Mouse (Mus musculus) neural tube, embryonic 14.5 days (tissue): ENCODE data around the gene Adamts13. TPM values are rescaled to one million over a fixed set of nuclear protein-coding genes. Genes with fewer than 3 reads are reported as not detected.

ENCODE experiments used
- ATAC-seq: fragments of 200-750 bp; cut with Nextera tagmentation; 2 replicates; pipeline ENCODE4 v1.8.0; 2017; ENCODE audit warnings: low read depth, mild to moderate bottlenecking, moderate TSS enrichment, moderate library complexity
- H3K27ac ChIP-seq: fragments of 300-500 bp; sonication (generic); 2 replicates; pipeline ENCODE4 v1.5.1; 2014; ENCODE audit warnings: low read depth, mild to moderate bottlenecking, control low read depth, low read length, moderate library complexity, mixed read lengths
- H3K27me3 ChIP-seq: fragments of 300-500 bp; sonication (generic); 2 replicates; pipeline ENCODE4 v1.6.1; 2014; ENCODE audit warnings: low read length; ENCODE audit not compliant: control insufficient read depth, insufficient read depth
- H3K36me3 ChIP-seq: fragments of 300-500 bp; sonication (generic); 2 replicates; pipeline ENCODE4 v1.6.1; 2014; ENCODE audit warnings: low read length, mixed read lengths; ENCODE audit not compliant: control insufficient read depth, insufficient read depth
- H3K4me1 ChIP-seq: fragments of 300-500 bp; sonication (generic); 2 replicates; pipeline ENCODE4 v1.6.1; 2014; ENCODE audit warnings: low read length; ENCODE audit not compliant: control insufficient read depth, insufficient read depth
- H3K4me2 ChIP-seq: fragments of 300-500 bp; sonication (generic); 2 replicates; pipeline ENCODE4 v1.6.1; 2014; ENCODE audit warnings: mild to moderate bottlenecking, low read depth, low read length, control low read depth
- H3K4me3 ChIP-seq: fragments of 300-500 bp; sonication (generic); 2 replicates; pipeline ENCODE4 v1.5.1; 2014; ENCODE audit warnings: low read depth, low read length, control low read depth, mixed read lengths
- H3K9ac ChIP-seq: fragments of 300-500 bp; sonication (generic); replicated peaks from 2 replicates; pipeline ENCODE4 v1.6.1; 2014; ENCODE audit warnings: low read depth, mild to moderate bottlenecking, control low read depth, low read length, mixed read lengths
- H3K9me3 ChIP-seq: fragments of 300-500 bp; sonication (generic); 2 replicates; pipeline ENCODE4 v1.6.1; 2016; ENCODE audit warnings: low read length; ENCODE audit not compliant: control insufficient read depth
- WGBS: fragments of 180-500 bp; shearing (Covaris S2); extraction: QIAGEN DNeasy Blood & Tissue Kit; methylation state at CpG from one replicate; pipeline ENCODE4 v1.1.7; 2014; 5-methylcytosine and 5-hydroxymethylcytosine counted together
- polyA plus RNA-seq: library from polyadenylated mRNA; unstranded; fragments of >200 nt; fragmentation: Nextera tagmentation; extraction: Ambion mirVana; gene quantifications from 2 replicates; pipeline ENCODE4 v1.2.1, GENCODE M21; 2014

Adamts13 gene
- polyA plus RNA-seq, 1 experiment from 2014 or later = not detected

GRCm38 (mm10) chr2:26963923-26964723 lies 9.1 kb upstream of the Adamts13 start, which contains the start of gene Rexo4:
TSS of gene Rexo4 (minus strand) at chr2:26964386.
- WGBS = under 1% methylated on average over 50 of the region's 50 CpGs
- H3K27me3 ChIP-seq = no peaks in the 10 kb centered on the region
- peak within 1 kb of the TSS; percentile 72 for H3K9ac ChIP-seq
- peaks cover 18% of the 10 kb centered on the region for H3K4me1 ChIP-seq
- H3K27ac ChIP-seq = peak within 1 kb of the TSS; percentile 97
- H3K4me3 ChIP-seq = peak within 1 kb of the TSS; percentile 75
- H3K4me2 ChIP-seq = peak within 1 kb of the TSS; percentile 55
- no peaks in the 10 kb centered on the region for H3K9me3 ChIP-seq
- ATAC-seq = peak; percentile 97
- peaks cover 9% of the 10 kb centered on the region; the same call in 1 of the 2 replicates for H3K36me3 ChIP-seq

GRCm38 (mm10) chr2:26964724-26965370 lies 8.4 kb upstream of the Adamts13 start:
- Histone ChIP-seq H3K36me3 (peaks cover 5% of the 10 kb centered on the region; the same call in 1 of the 2 replicates), H3K4me1 (peaks cover 18% of the 10 kb centered on the region), H3K4me2 (peak overlapping the region; percentile 55), H3K4me3 (peak overlapping the region; percentile 75), H3K27ac (peak overlapping the region; percentile 97), H3K9me3 (no peaks in the 10 kb centered on the region), H3K9ac (peak overlapping the region; percentile 72), H3K27me3 (no peaks in the 10 kb centered on the region)
- whole genome bisulfite sequencing = 22% methylated on average over 14 of the region's 14 CpGs
- ATAC-seq = no peak; the same call in 1 of the 2 replicates

GRCm38 (mm10) chr2:26967262-26967661 lies 6.0 kb upstream of the Adamts13 start:
- H3K4me3 ChIP-seq = no peak overlapping the region
- peaks cover 11% of the 10 kb centered on the region for H3K4me1 ChIP-seq
- H3K4me2 ChIP-seq = no peak overlapping the region
- no peak overlapping the region for H3K9ac ChIP-seq
- no peaks in the 10 kb centered on the region for H3K36me3 ChIP-seq
- no peaks in the 10 kb centered on the region for H3K27me3 ChIP-seq
- WGBS = 77% methylated on average over 2 of the region's 2 CpGs
- H3K27ac ChIP-seq = no peak overlapping the region
- no peaks in the 10 kb centered on the region for H3K9me3 ChIP-seq
- ATAC-seq = no peak

DNA sequence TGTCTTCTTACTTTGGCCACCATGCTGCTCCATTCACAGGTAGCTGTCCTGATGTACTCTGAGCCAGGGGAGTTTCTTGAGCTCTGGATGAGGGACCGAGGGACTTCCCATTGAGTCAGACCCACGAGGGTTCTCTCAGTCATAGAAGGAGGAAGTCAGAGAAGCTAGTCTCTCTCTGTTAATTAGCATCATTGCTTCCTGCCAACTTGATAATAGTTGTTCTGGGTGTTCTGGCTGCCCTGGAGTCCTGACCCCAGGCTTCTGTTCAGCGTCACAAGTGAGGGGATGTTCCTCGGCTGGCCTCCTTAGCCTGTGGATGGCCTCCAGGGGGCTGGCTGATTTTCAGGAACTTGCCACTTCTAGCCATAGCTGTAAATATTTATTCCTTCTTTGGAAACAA lies 744 bp downstream of the Adamts13 start:
- H3K4me2 ChIP-seq = no peak overlapping the region
- no peak for ATAC-seq
- 62% methylated on average over 4 of the region's 4 CpGs for WGBS
- no peak overlapping the region for H3K4me3 ChIP-seq
- no peak overlapping the region for H3K27ac ChIP-seq
- H3K9me3 ChIP-seq = no peaks in the 10 kb centered on the region
- H3K9ac ChIP-seq = no peak overlapping the region
- H3K36me3 ChIP-seq = no peaks in the 10 kb centered on the region
- H3K4me1 ChIP-seq = no peaks in the 10 kb centered on the region
- no peaks in the 10 kb centered on the region for H3K27me3 ChIP-seq

DNA sequence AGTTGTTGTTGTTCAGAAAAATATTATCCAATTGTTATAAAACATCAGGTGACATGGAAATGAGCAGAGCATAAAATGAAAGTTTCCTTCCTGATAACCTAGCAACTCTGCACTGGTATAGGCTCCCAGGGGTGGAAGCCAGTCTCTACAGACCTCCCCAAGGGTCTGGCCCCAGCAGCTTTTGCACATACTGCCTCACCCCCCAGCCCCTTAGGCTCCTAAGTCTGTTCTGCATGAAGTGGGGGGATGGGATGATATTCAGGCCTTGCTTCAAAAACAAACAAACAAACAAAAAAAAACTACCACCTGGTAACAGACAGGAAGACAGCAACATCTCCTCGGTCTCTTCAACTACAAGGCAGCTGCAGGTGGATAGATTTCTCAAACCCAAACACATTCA lies 7.1 kb downstream of the Adamts13 start:
- Histone ChIP-seq H3K4me3 (no peak overlapping the region), H3K36me3 (no peaks in the 10 kb centered on the region), H3K27ac (no peak overlapping the region), H3K9ac (no peak overlapping the region), H3K27me3 (no peaks in the 10 kb centered on the region), H3K9me3 (no peaks in the 10 kb centered on the region), H3K4me1 (no peaks in the 10 kb centered on the region), H3K4me2 (no peak overlapping the region)
- 70% methylated on average over 1 of the region's 1 CpGs for WGBS
- ATAC-seq = no peak

DNA sequence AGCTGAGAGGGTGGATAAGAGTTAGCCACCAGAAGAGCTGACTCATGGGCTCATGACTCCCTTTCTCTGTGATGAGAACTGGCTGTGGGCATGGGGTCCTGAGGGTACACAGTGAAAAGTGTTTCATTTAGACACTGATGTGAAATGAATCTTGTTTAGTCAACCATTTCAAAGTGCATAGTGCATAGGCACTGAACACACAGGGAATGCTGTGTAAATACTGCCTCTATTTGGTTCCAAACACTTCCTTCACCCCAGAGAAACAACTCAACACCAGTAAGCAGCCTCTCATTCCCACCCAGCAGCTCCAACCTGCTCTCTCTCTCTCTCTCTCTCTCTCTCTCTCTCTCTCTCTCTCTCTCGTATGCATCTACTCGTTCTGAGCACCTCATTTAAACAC lies 11.0 kb downstream of the Adamts13 start:
- WGBS = 70% methylated on average over 2 of the region's 2 CpGs

GRCm38 (mm10) chr2:26984640-26985039 lies 11.4 kb downstream of the Adamts13 start:
- no peak overlapping the region for H3K9ac ChIP-seq
- H3K4me3 ChIP-seq = no peak overlapping the region
- no peaks in the 10 kb centered on the region for H3K4me1 ChIP-seq
- H3K4me2 ChIP-seq = no peak overlapping the region
- no peaks in the 10 kb centered on the region for H3K27me3 ChIP-seq
- no peaks in the 10 kb centered on the region for H3K36me3 ChIP-seq
- no peak for ATAC-seq
- no peak overlapping the region for H3K27ac ChIP-seq
- H3K9me3 ChIP-seq = no peaks in the 10 kb centered on the region
- 87% methylated on average over 5 of the region's 5 CpGs for WGBS

More for the DNA sequence above, 11.0 kb downstream of the Adamts13 start:
- no peaks in the 10 kb centered on the region for H3K36me3 ChIP-seq
- H3K27me3 ChIP-seq = no peaks in the 10 kb centered on the region
- H3K9ac ChIP-seq = no peak overlapping the region
- H3K4me1 ChIP-seq = no peaks in the 10 kb centered on the region
- no peaks in the 10 kb centered on the region for H3K9me3 ChIP-seq
- ATAC-seq = no peak
- H3K4me2 ChIP-seq = no peak overlapping the region
- H3K4me3 ChIP-seq = no peak overlapping the region
- H3K27ac ChIP-seq = no peak overlapping the region

DNA sequence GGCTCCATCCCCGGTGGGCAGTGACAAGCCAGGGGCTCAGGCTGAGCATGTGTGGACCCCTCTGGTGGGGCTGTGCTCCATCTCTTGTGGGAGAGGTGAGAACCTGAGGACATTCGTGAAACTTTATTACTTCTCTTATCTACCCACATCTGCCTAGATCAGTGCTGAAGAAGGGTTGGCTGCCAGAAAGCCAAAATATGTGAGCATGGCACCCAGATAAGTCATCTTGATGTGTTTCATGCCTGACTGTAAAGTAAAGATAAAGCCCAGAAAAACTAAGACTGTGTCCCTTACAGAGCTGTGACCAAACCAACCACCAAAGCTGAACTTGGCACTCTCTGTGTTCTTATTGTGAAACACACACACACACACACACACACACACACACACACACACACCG lies 20.7 kb downstream of the Adamts13 start:
- Histone ChIP-seq H3K9ac (no peak overlapping the region), H3K36me3 (no peaks in the 10 kb centered on the region), H3K27ac (no peak overlapping the region), H3K4me3 (no peak overlapping the region), H3K4me2 (no peak overlapping the region), H3K27me3 (no peaks in the 10 kb centered on the region), H3K4me1 (no peaks in the 10 kb centered on the region), H3K9me3 (no peaks in the 10 kb centered on the region)
- WGBS = 82% methylated on average over 3 of the region's 3 CpGs
- no peak for ATAC-seq

GRCm38 (mm10) chr2:26997498-26997897 lies 24.3 kb downstream of the Adamts13 start:
- Histone ChIP-seq H3K36me3 (no peaks in the 10 kb centered on the region), H3K27ac (no peak overlapping the region), H3K4me1 (no peaks in the 10 kb centered on the region), H3K27me3 (no peaks in the 10 kb centered on the region), H3K4me2 (no peak overlapping the region), H3K9me3 (no peaks in the 10 kb centered on the region), H3K4me3 (no peak overlapping the region), H3K9ac (no peak overlapping the region)
- WGBS = 75% methylated on average over 1 of the region's 1 CpGs
- no peak for ATAC-seq
